Mouse (Mus musculus) cerebellum, adult 2 months (tissue): ENCODE data around the gene Sumf1.

Experiments used
- CTCF ChIP-seq: fragments of 200-500 bp; IDR thresholded peaks from 2 replicates; pipeline ENCODE4 v1.5.1; 2011; ENCODE audit warnings: low read depth, mild to moderate bottlenecking, control low read depth, low read length, moderate library complexity, borderline replicate concordance; ENCODE audit not compliant: insufficient read depth
- POLR2A ChIP-seq: fragments of 200-500 bp; IDR thresholded peaks from 2 replicates; pipeline ENCODE4 v1.6.1; 2011; ENCODE audit warnings: low read length, control low read depth, borderline replicate concordance; ENCODE audit not compliant: insufficient read depth

DNA sequence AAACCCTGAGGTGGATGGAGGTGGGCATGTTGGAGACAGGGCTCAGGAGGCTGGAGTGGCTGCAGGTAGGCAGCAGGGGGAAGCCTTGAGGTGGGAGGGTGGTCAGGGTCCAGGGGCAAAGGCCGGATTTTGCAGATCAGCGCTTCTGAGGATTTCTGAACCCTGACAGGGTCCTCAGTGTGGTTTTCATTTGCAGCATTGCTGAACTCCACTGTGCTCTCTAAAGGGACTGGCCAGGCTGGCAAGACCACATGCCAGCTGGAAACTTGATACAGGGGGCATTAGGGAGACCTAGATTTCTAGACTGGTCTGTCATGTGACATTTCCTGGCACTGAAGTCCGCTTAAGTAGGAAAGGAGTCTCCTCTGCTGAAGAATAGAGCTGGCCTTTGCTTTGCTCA is 32.6 kb upstream of the Sumf1 start:
- TF ChIP-seq POLR2A (no peak), CTCF (no peak)
